Mouse (Mus musculus): Measurements from ENCODE around the gene Syn3.

- TF ChIP-seq POLR2A (IDR thresholded peaks at IDR 0.05; ENCODE audit: low read depth, low read length): no peak
- no peak for TF ChIP-seq CTCF (IDR thresholded peaks at IDR 0.05; ENCODE audit: extremely low read depth, insufficient read depth, insufficient read length, insufficient replicate concordance)
These were observed 212.2 kb downstream of the Syn3 start for GRCm38 (mm10) chr10:86286508-86286907.
